Mouse (Mus musculus) olfactory bulb, adult 2 months (tissue): ENCODE results near the gene Slc26a5.

Source experiments
- CTCF ChIP-seq: fragments of 200-500 bp; IDR thresholded peaks from 2 replicates; pipeline ENCODE4 v1.5.1; 2012; ENCODE audit warnings: low read depth, mild to moderate bottlenecking, low read length, moderate library complexity; ENCODE audit not compliant: insufficient read depth
- POLR2A ChIP-seq: fragments of 200-500 bp; IDR thresholded peaks from 2 replicates; pipeline ENCODE4 v1.6.1; 2012; ENCODE audit warnings: mild to moderate bottlenecking, low read depth, low read length, moderate library complexity; ENCODE audit not compliant: insufficient read depth

GRCm38 (mm10) chr5:21804837-21805236 is 60.6 kb downstream of the Slc26a5 start:
- TF ChIP-seq POLR2A = no peak
- TF ChIP-seq CTCF = no peak
